Comparison of ENCODE assay signal across 9 mouse cellular contexts in the genomic region with DNA sequence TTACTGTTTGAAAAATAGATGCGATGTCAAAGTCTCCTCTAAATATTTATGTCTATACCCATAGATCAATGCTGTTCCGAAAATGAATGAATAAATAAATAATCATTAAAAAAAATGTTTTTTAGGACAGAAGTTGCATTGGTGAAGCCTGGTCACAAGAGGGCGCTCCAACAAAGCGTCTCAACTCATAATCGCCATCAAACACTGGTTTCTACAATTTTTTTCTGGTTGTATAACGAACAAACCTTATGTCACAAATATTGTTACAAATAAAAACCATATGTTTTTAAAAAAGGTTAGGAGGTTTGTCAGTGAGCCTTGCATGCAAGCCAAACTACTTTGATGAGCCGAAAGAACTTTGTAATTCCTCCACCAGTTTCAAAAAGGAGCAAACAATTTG. TPM values are rescaled to one million over a fixed set of nuclear protein-coding genes. Genes with fewer than 3 reads are reported as not detected.
A peak's percentile ranks its signal among the peaks of the same experiment; 100 is the strongest.
DNase-seq lines count a peak whose midpoint lies in the region; ATAC-seq and TF ChIP-seq lines count a peak whose summit lies in the region.
"Had no signal": no experiment of that assay in that cellular context is flagged by ENCODE, and none has a peak within 500 bp of the region (broad histone marks: within the 10 kb centered on the region; RNA-seq: fewer than 3 reads in every experiment).

No protein-coding gene starts in this region.

- 14% methylated on average over 7 of the region's 7 CpGs for WGBS in midbrain, embryonic 14.5 days
- WGBS in midbrain, embryonic 13.5 days: 14% methylated on average over 7 of the region's 7 CpGs
- 12% methylated on average over 7 of the region's 7 CpGs for WGBS in stomach, postnatal 0 days

- peaks cover 11% of the 10 kb centered on the region; the same call in 1 of the 2 replicates for H3K4me1 ChIP-seq in midbrain, embryonic 14.5 days (ENCODE audit: control insufficient read depth, insufficient read depth, low read length)
- H3K4me1 ChIP-seq in midbrain, embryonic 13.5 days (replicated peaks): peaks cover 19% of the 10 kb centered on the region
- no peaks in the 10 kb centered on the region; the same call in 1 of the 2 replicates for H3K4me1 ChIP-seq in embryonic fibroblast, embryonic 13.5 days (ENCODE audit: control insufficient read depth, insufficient read depth, low read length)
- H3K4me1 ChIP-seq in stomach, postnatal 0 days (replicated peaks; ENCODE audit: control insufficient read depth, insufficient read depth): no peaks in the 10 kb centered on the region
- H3K4me1 ChIP-seq: liver, embryonic 13.5 days had no signal

- H3K9ac ChIP-seq in midbrain, embryonic 14.5 days (replicated peaks; ENCODE audit: low read length): no peak overlapping the region
- H3K9ac ChIP-seq in midbrain, embryonic 13.5 days (replicated peaks): no peak overlapping the region
- H3K9ac ChIP-seq in stomach, postnatal 0 days (ENCODE audit: low read length): no peak overlapping the region
- H3K9ac ChIP-seq: liver, embryonic 13.5 days had no signal

- TF ChIP-seq POLR2A in embryonic fibroblast, embryonic 13.5 days (IDR thresholded peaks at IDR 0.05; ENCODE audit: low read depth, low read length): no peak

- TF ChIP-seq CTCF in embryonic fibroblast, embryonic 13.5 days (IDR thresholded peaks at IDR 0.05; ENCODE audit: borderline replicate concordance, insufficient read depth, low read length): peak; percentile 36; the same call in 1 of the 2 replicates
- peak; percentile 88 for TF ChIP-seq CTCF in stomach, postnatal 0 days (IDR thresholded peaks at IDR 0.05; ENCODE audit: low read depth)

- no peaks in the 10 kb centered on the region for H3K36me3 ChIP-seq in midbrain, embryonic 14.5 days (ENCODE audit: control insufficient read depth, insufficient read depth, low read length)
- no peaks in the 10 kb centered on the region for H3K36me3 ChIP-seq in midbrain, embryonic 13.5 days
- H3K36me3 ChIP-seq in stomach, postnatal 0 days (ENCODE audit: control insufficient read depth, insufficient read depth, low read length): no peaks in the 10 kb centered on the region
- H3K36me3 ChIP-seq: liver, embryonic 13.5 days had no signal

- H3K4me3 ChIP-seq in midbrain, embryonic 14.5 days (replicated peaks; ENCODE audit: low read depth, low read length): no peak overlapping the region
- H3K4me3 ChIP-seq in midbrain, embryonic 13.5 days (replicated peaks): no peak overlapping the region
- H3K4me3 ChIP-seq in embryonic fibroblast, embryonic 13.5 days (ENCODE audit: insufficient read depth, low read length): no peak overlapping the region
- no peak overlapping the region for H3K4me3 ChIP-seq in stomach, postnatal 0 days (ENCODE audit: low read depth, low read length)
- H3K4me3 ChIP-seq: liver, embryonic 13.5 days had no signal

- intact Hi-C loops in gastrocnemius, postnatal 14 days (cut with DNase I; ENCODE audit: low total_unique reads): no loop called here

- no peak overlapping the region for H3K4me2 ChIP-seq in midbrain, embryonic 14.5 days (ENCODE audit: low read length)
- no peak overlapping the region for H3K4me2 ChIP-seq in midbrain, embryonic 13.5 days (replicated peaks)
- no peak overlapping the region for H3K4me2 ChIP-seq in stomach, postnatal 0 days (replicated peaks; ENCODE audit: low read depth)
- H3K4me2 ChIP-seq: liver, embryonic 13.5 days had no signal

- no peak for ATAC-seq in midbrain, embryonic 14.5 days (ENCODE audit: low FRiP score, low TSS enrichment)
- ATAC-seq in midbrain, embryonic 13.5 days: no peak
- no peak for ATAC-seq in stomach, postnatal 0 days (ENCODE audit: low FRiP score, low TSS enrichment)

- no peak overlapping the region for H3K27ac ChIP-seq in midbrain, embryonic 14.5 days (replicated peaks; ENCODE audit: low read depth, low read length)
- no peak overlapping the region for H3K27ac ChIP-seq in midbrain, embryonic 13.5 days
- no peak overlapping the region for H3K27ac ChIP-seq in embryonic fibroblast, embryonic 13.5 days (ENCODE audit: insufficient read depth, low read length)
- no peak overlapping the region for H3K27ac ChIP-seq in stomach, postnatal 0 days (replicated peaks)
- H3K27ac ChIP-seq: liver, embryonic 13.5 days had no signal

- H3K9me3 ChIP-seq in midbrain, embryonic 14.5 days (ENCODE audit: control insufficient read depth, low read length): no peaks in the 10 kb centered on the region
- H3K9me3 ChIP-seq in midbrain, embryonic 13.5 days: no peaks in the 10 kb centered on the region
- no peaks in the 10 kb centered on the region for H3K9me3 ChIP-seq in stomach, postnatal 0 days (ENCODE audit: control insufficient read depth, low read length)
- H3K9me3 ChIP-seq: liver, embryonic 13.5 days had no signal

- H3K27me3 ChIP-seq in midbrain, embryonic 14.5 days (ENCODE audit: control insufficient read depth, insufficient read depth, low read length): no peaks in the 10 kb centered on the region
- peaks cover 9% of the 10 kb centered on the region; the same call in 1 of the 2 replicates for H3K27me3 ChIP-seq in midbrain, embryonic 13.5 days
- H3K27me3 ChIP-seq in stomach, postnatal 0 days (ENCODE audit: control insufficient read depth, insufficient read depth, low read length): no peaks in the 10 kb centered on the region

- peak; percentile 29 for DNase-seq in gastrocnemius, postnatal 14 days
- no peak for DNase-seq in gastrocnemius, adult 18-20 months (ENCODE audit: low spot score)
- DNase-seq in midbrain, embryonic 14.5 days: peak; percentile 85
- DNase-seq in T-cell, adult 2 months (ENCODE audit: low spot score): peak; percentile 24
- DNase-seq in stomach, postnatal 0 days (ENCODE audit: low spot score): peak; percentile 50
- no peak for DNase-seq in spleen, adult 12 weeks (ENCODE audit: low spot score)
- DNase-seq: liver, embryonic 13.5 days had no signal

- no peak for TF ChIP-seq EP300 in stomach, postnatal 0 days (optimal IDR thresholded peaks at IDR 0.05)

RNA-seq across cellular contexts. Expression of a gene that starts 52.2 kb away (rescaled TPM):
- 100 to 1,000 TPM in 1 of 2 experiments, 10 to 100 TPM in 1; 90.8 to 119 TPM for total RNA-seq in gastrocnemius, postnatal 14 days (2021)
- 10 to 100 TPM; 29.4 to 53.6 TPM for total RNA-seq in gastrocnemius, adult 18-20 months (2021)
- polyA plus RNA-seq in midbrain, embryonic 14.5 days (2014; fragmentation: Nextera tagmentation; extraction: Ambion mirVana): 48.8 and 105 TPM in 2 replicates
- polyA plus RNA-seq in midbrain, embryonic 13.5 days (2015; fragmentation: Nextera tagmentation; extraction: Ambion mirVana): 96.0 and 115 TPM in 2 replicates
- 1,213 and 1,412 TPM in 2 replicates for polyA plus RNA-seq in embryonic fibroblast, embryonic 13.5 days (2011; ENCODE audit: insufficient read length, low read depth, missing spikeins)
- 634 and 654 TPM in 2 replicates for polyA plus RNA-seq in stomach, postnatal 0 days (2015; fragmentation: Nextera tagmentation; extraction: Ambion mirVana)

Comparison
In these comparisons a context has a peak if more than half of its experiments do, and no peak if none do; other contexts are left out.
1. DNase-seq: peak in gastrocnemius, postnatal 14 days (single experiment), midbrain, embryonic 14.5 days (single experiment), T-cell, adult 2 months (single experiment) and stomach, postnatal 0 days (single experiment); none in gastrocnemius, adult 18-20 months (single experiment) and spleen, adult 12 weeks (single experiment).